Mouse (Mus musculus): Measurements from ENCODE around the gene Polm. TPM values are rescaled to one million over a fixed set of nuclear protein-coding genes. Genes with fewer than 3 reads are reported as not detected.
A peak's percentile ranks its signal among the peaks of the same experiment; 100 is the strongest.

The Polm gene
- total and polyA plus RNA-seq, 3 experiments: 5.4 to 18.3 TPM; not detected in 1

DNA sequence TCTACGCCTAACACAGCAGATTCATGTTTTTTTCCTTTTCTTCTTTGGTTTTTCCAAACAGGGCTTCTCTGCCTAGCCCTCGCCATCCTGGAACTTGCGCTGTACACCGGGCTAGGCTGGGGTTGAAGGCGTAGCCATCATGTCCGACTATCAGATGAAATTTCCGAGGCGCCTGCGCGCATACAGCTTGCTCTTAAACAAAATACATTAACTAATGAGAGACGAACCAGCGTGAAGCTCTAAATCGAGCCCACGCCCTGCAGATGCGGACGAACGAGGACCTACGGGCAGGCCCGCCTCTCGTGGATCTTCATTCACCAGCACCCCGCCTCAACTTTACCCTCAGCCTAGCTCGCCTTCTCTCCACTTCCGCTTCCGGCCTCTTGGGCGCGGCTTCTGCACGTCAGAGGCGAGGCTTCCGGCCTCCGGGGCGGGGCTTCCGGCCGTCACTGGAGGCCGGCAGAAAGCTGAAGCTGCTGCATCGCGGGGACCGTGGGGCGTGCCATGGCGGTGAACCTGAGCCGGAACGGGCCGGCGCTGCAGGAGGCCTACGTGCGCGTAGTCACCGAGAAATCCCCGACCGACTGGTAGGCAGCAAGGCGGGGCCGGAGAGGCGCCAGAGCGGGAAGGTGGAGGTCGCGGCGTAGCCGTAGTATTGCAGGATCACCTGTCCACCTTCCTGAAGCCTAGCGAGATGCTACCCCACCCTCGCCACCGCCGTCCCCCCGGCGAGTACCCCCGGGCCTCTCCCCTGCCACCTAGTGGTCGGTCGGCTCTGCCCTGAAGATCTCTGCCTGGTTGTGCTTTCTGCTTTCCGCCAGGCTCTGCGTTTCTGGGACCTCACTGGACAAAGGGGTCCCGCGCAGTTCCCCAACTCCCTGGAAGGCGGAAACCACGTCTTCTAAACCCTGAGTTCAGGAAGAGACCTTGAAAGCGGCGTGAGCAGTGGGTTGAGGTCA is 49.5 kb downstream of the Polm start, which contains the start of gene Dbnl (continued):
- TF ChIP-seq USF2 (IDR thresholded peaks at IDR 0.05; ENCODE audit: borderline replicate concordance in 1 of 2, insufficient read depth in 1 of 2, low read depth in 1 of 2, low read length in 2 of 2) (no peak), POLR2A (IDR thresholded peaks at IDR 0.05; ENCODE audit: control insufficient read depth in 1 of 2, insufficient read depth in 1 of 2, low read depth in 1 of 2, low read length in 2 of 2, poor library complexity in 1 of 2) (peak; percentile 92 to 100), TAL1 (IDR thresholded peaks at IDR 0.05; ENCODE audit: low read length) (no peak), MEF2A (IDR thresholded peaks at IDR 0.05; ENCODE audit: extremely low read depth, insufficient replicate concordance, low read depth, low read length, poor library complexity, severe bottlenecking) (no peak), CHD2 (IDR thresholded peaks at IDR 0.05; ENCODE audit: low read length) (no peak), SIN3A (IDR thresholded peaks at IDR 0.05; ENCODE audit: low read length) (peak; percentile 97), POLR2AphosphoS2 (IDR thresholded peaks at IDR 0.05; ENCODE audit: low read length) (peak; percentile 99), JUND (IDR thresholded peaks at IDR 0.05; ENCODE audit: low read depth, low read length) (no peak), POLR2AphosphoS5 (IDR thresholded peaks at IDR 0.05; ENCODE audit: borderline replicate concordance, low read depth, low read length) (no peak), HCFC1 (IDR thresholded peaks at IDR 0.05; ENCODE audit: low read depth, low read length) (peak; percentile 96), E2F4 (IDR thresholded peaks at IDR 0.05; ENCODE audit: borderline replicate concordance, low read depth, low read length) (no peak), GABPA (IDR thresholded peaks at IDR 0.05; ENCODE audit: low read depth, low read length) (no peak), USF1 (IDR thresholded peaks at IDR 0.05; ENCODE audit: low read depth, low read length) (no peak; the same call in 1 of the 2 replicates)

- Histone ChIP-seq H3K79me2 (ENCODE audit: control insufficient read depth, insufficient read depth, low read length, poor library complexity) (peaks cover 21% of the 10 kb centered on the region), H3K4me1 (ENCODE audit: control insufficient read depth in 1 of 2, insufficient read depth in 2 of 2, low read length in 2 of 2) (peaks cover 0 to 19% of the 10 kb centered on the region in 2 experiments; a peak in 2 of 4 replicates), H3K27ac (ENCODE audit: control insufficient read depth, low read depth, low read length) (peak overlapping the region; percentile 97), H3K36me3 (ENCODE audit: control insufficient read depth in 1 of 2, insufficient read depth in 2 of 2, low read length in 2 of 2) (peaks cover 0 to 20% of the 10 kb centered on the region in 2 experiments; a peak in 2 of 4 replicates), H3K4me3 (ENCODE audit: control insufficient read depth in 1 of 2, insufficient read depth in 1 of 2, low read depth in 2 of 2, low read length in 2 of 2) (peak overlapping the region; percentile 65 to 93), H3K9ac (ENCODE audit: control insufficient read depth, low read depth, low read length, poor library complexity, severe bottlenecking) (peak overlapping the region; percentile 85), H3K9me3 (replicated peaks; ENCODE audit: insufficient read depth, low read length) (no peaks in the 10 kb centered on the region), H3K27me3 (ENCODE audit: control insufficient read depth in 1 of 2, insufficient read depth in 2 of 2, low read length in 2 of 2) (no peaks in the 10 kb centered on the region)
- peak; percentile 62 for DNase-seq (ENCODE audit: low read depth, low spot score)
- TF ChIP-seq USF2 (IDR thresholded peaks at IDR 0.05; ENCODE audit: borderline replicate concordance in 1 of 2, insufficient read depth in 1 of 2, low read depth in 1 of 2, low read length in 2 of 2): no peak
- no peak for TF ChIP-seq MXI1 (IDR thresholded peaks at IDR 0.05; ENCODE audit: low read depth, low read length)
- no peak for TF ChIP-seq HCFC1 (IDR thresholded peaks at IDR 0.05; ENCODE audit: low read depth, low read length)
- no peak for TF ChIP-seq MAZ (IDR thresholded peaks at IDR 0.05; ENCODE audit: low read depth, low read length)
- TF ChIP-seq BHLHE40 (IDR thresholded peaks at IDR 0.05; ENCODE audit: borderline replicate concordance, low read depth, low read length): no peak
- TF ChIP-seq MYB (IDR thresholded peaks at IDR 0.05; ENCODE audit: low read depth, low read length): no peak
- TF ChIP-seq CTCF (IDR thresholded peaks at IDR 0.05 in 2 of 3, conservative IDR thresholded peaks at IDR 0.05 in 1 of 3; ENCODE audit: control insufficient read depth in 1 of 3, insufficient read depth in 1 of 3, low read depth in 2 of 3, low read length in 3 of 3, poor library complexity in 1 of 3, severe bottlenecking in 1 of 3): no peak
- no peak for TF ChIP-seq UBTF (IDR thresholded peaks at IDR 0.05; ENCODE audit: borderline replicate concordance, insufficient read depth, low read depth, low read length)
- no peak for TF ChIP-seq TBP (IDR thresholded peaks at IDR 0.05; ENCODE audit: low read depth, low read length)
Observed at GRCm38 (mm10) chr11:5787671-5788055, 50.2 kb downstream of the Polm start.

All from MEL (cell line).